Mouse (Mus musculus) neural tube, embryonic 13.5 days (tissue): ENCODE measurements around the gene Rpap3. TPM values are rescaled to one million over a fixed set of nuclear protein-coding genes. Genes with fewer than 3 reads are reported as not detected.

ENCODE experiments used
- ATAC-seq: fragments of 200-750 bp; cut with Nextera tagmentation; 2 replicates; pipeline ENCODE4 v1.8.0; 2017; ENCODE audit warnings: low read depth, mild to moderate bottlenecking, moderate TSS enrichment, moderate library complexity
- H3K27ac ChIP-seq: fragments of 300-500 bp; sonication (generic); replicated peaks from 2 replicates; pipeline ENCODE4 v1.5.1; 2015; ENCODE audit warnings: moderate library complexity, mild to moderate bottlenecking, inconsistent platforms
- H3K27me3 ChIP-seq: fragments of 300-500 bp; sonication (generic); 2 replicates; pipeline ENCODE4 v1.6.1; 2015; ENCODE audit warnings: mild to moderate bottlenecking, inconsistent platforms
- H3K36me3 ChIP-seq: fragments of 300-500 bp; sonication (generic); 2 replicates; pipeline ENCODE4 v1.6.1; 2015; ENCODE audit warnings: mild to moderate bottlenecking, inconsistent platforms
- H3K4me1 ChIP-seq: fragments of 300-500 bp; sonication (generic); replicated peaks from 2 replicates; pipeline ENCODE4 v1.6.1; 2015; ENCODE audit warnings: inconsistent platforms
- H3K4me2 ChIP-seq: fragments of 300-500 bp; sonication (generic); 2 replicates; pipeline ENCODE4 v1.6.1; 2015; ENCODE audit warnings: inconsistent platforms, mild to moderate bottlenecking, moderate library complexity
- H3K4me3 ChIP-seq: fragments of 300-500 bp; sonication (generic); 2 replicates; pipeline ENCODE4 v1.5.1; 2015; ENCODE audit warnings: mild to moderate bottlenecking, inconsistent platforms
- H3K9ac ChIP-seq: fragments of 300-500 bp; sonication (generic); 2 replicates; pipeline ENCODE4 v1.6.1; 2015; ENCODE audit warnings: moderate library complexity, mild to moderate bottlenecking, inconsistent platforms
- H3K9me3 ChIP-seq: fragments of 300-500 bp; sonication (generic); 2 replicates; pipeline ENCODE4 v1.6.1; 2016; ENCODE audit warnings: inconsistent platforms
- WGBS: fragments of 180-500 bp; shearing (Covaris S2); methylation state at CpG from one replicate; pipeline ENCODE4 v1.1.7; 2015; 5-methylcytosine and 5-hydroxymethylcytosine counted together
- polyA plus RNA-seq: library from polyadenylated mRNA; unstranded; fragments of >200 nt; fragmentation: Nextera tagmentation; extraction: Ambion mirVana; gene quantifications from 2 replicates; pipeline ENCODE4 v1.2.1, GENCODE M21; 2015

Rpap3 gene
- polyA plus RNA-seq, 1 experiment from 2014 or later, result 32.7 TPM

GRCm38 (mm10) chr15:97663750-97664406 is 41.7 kb downstream of the Rpap3 start:
- H3K27me3 ChIP-seq, result no peaks in the 10 kb centered on the region
- ATAC-seq, result peak; percentile 65
- H3K4me1 ChIP-seq, result no peaks in the 10 kb centered on the region
- WGBS, result 8% methylated on average over 19 of the region's 19 CpGs
- H3K27ac ChIP-seq, result peak overlapping the region; percentile 87
- peak overlapping the region; percentile 77 for H3K4me2 ChIP-seq
- no peaks in the 10 kb centered on the region for H3K9me3 ChIP-seq
- H3K9ac ChIP-seq, result peak overlapping the region; percentile 75
- peak overlapping the region; percentile 46 for H3K4me3 ChIP-seq
- H3K36me3 ChIP-seq, result no peaks in the 10 kb centered on the region

DNA sequence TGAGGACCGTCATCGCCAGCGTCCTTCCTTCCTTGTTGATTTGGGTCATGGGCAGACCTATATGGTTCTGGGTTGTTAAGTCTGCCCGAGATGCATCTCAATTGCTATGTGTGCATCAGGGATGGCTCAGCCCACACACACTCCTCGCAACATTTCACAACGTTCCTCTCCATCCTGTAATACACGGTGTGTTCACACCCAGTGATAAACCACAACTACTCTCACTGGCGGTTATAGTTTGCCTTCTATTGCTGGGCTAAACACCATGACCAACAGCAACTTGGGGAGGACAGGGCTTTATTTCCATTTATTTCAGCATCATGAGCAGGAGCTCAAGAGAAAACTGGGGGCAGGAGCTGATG is 46.9 kb downstream of the Rpap3 start:
- WGBS, result 73% methylated on average over 8 of the region's 8 CpGs
- no peak overlapping the region for H3K4me2 ChIP-seq
- H3K9me3 ChIP-seq, result no peaks in the 10 kb centered on the region
- H3K27ac ChIP-seq, result no peak overlapping the region
- ATAC-seq, result no peak
- H3K4me3 ChIP-seq, result no peak overlapping the region
- no peaks in the 10 kb centered on the region for H3K27me3 ChIP-seq
- H3K4me1 ChIP-seq, result peaks cover 9% of the 10 kb centered on the region
- no peaks in the 10 kb centered on the region for H3K36me3 ChIP-seq
- H3K9ac ChIP-seq, result no peak overlapping the region

DNA sequence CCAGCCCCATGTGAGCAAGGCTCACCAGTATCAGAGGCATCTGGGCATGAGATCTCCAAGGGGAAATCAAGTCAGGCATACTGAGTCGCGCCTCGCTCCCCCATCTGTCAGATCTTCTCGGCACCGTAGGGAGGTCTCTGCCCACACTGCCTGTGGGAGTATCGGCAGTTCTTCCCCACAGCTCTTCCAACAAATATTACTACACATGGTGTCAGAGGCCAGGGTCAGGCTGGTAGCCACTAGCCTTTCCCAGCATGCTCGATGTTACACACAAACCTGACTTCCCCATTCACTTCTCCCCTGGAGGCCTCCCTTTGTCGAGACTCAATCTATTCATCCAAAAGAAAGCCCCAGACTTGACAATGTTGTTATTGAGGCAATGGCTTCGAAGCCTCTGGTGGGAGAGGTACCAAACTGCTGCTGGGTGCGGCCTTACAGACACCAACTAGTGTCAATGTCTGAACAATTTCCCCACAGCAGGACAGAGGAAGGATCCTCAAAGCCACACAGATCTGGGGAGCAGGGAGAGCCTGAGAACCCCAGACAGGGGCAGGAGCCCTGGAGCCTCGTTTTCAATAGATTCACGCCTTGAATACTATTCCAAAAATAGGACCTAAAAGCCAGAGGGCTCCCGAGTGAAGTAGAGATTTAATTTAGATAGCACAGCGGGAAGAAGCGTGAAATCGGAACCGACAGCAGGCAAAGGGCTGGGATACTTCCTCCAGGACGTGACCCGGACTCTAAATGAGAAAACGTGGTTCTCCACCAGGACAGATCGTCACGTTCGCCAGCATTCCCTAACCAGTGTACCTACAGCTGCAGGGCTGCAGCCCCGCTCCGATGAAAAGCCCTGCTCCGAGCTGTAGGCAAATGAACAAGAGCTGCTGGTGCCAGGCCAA is 47.5 kb downstream of the Rpap3 start:
- peaks cover 9% of the 10 kb centered on the region for H3K4me1 ChIP-seq
- no peaks in the 10 kb centered on the region for H3K36me3 ChIP-seq
- no peaks in the 10 kb centered on the region for H3K27me3 ChIP-seq
- ATAC-seq, result no peak
- H3K4me3 ChIP-seq, result no peak overlapping the region
- H3K4me2 ChIP-seq, result no peak overlapping the region
- H3K9ac ChIP-seq, result 0 out of 2 replicates have a peak overlapping the region, but pooled peaks have one; percentile 1
- no peak overlapping the region for H3K27ac ChIP-seq
- no peaks in the 10 kb centered on the region for H3K9me3 ChIP-seq
- WGBS, result 49% methylated on average over 26 of the region's 26 CpGs

GRCm38 (mm10) chr15:97657420-97657819 is 48.2 kb downstream of the Rpap3 start:
- WGBS, result 94% methylated on average over 14 of the region's 14 CpGs
- H3K27ac ChIP-seq, result no peak overlapping the region
- no peak overlapping the region for H3K9ac ChIP-seq
- no peaks in the 10 kb centered on the region for H3K27me3 ChIP-seq
- no peak overlapping the region for H3K4me2 ChIP-seq
- ATAC-seq, result no peak
- H3K4me3 ChIP-seq, result no peak overlapping the region
- H3K9me3 ChIP-seq, result no peaks in the 10 kb centered on the region
- no peaks in the 10 kb centered on the region for H3K36me3 ChIP-seq
- peaks cover 9% of the 10 kb centered on the region for H3K4me1 ChIP-seq

GRCm38 (mm10) chr15:97649726-97650125 is 55.9 kb downstream of the Rpap3 start:
- 84% methylated on average over 4 of the region's 4 CpGs for WGBS
- Histone ChIP-seq H3K4me2 (no peak overlapping the region), H3K27me3 (no peaks in the 10 kb centered on the region), H3K4me3 (no peak overlapping the region), H3K27ac (no peak overlapping the region), H3K9me3 (peaks cover 3% of the 10 kb centered on the region; the same call in 1 of the 2 replicates), H3K36me3 (no peaks in the 10 kb centered on the region), H3K9ac (no peak overlapping the region), H3K4me1 (peaks cover 16% of the 10 kb centered on the region)
- ATAC-seq, result no peak

GRCm38 (mm10) chr15:97648176-97648575 is 57.4 kb downstream of the Rpap3 start:
- no peaks in the 10 kb centered on the region for H3K36me3 ChIP-seq
- H3K4me3 ChIP-seq, result no peak overlapping the region
- no peak for ATAC-seq
- no peak overlapping the region for H3K9ac ChIP-seq
- peaks cover 16% of the 10 kb centered on the region for H3K4me1 ChIP-seq
- 82% methylated on average over 18 of the region's 18 CpGs for WGBS
- H3K27me3 ChIP-seq, result no peaks in the 10 kb centered on the region
- no peak overlapping the region for H3K4me2 ChIP-seq
- H3K9me3 ChIP-seq, result peaks cover 5% of the 10 kb centered on the region; the same call in 1 of the 2 replicates
- no peak overlapping the region for H3K27ac ChIP-seq

DNA sequence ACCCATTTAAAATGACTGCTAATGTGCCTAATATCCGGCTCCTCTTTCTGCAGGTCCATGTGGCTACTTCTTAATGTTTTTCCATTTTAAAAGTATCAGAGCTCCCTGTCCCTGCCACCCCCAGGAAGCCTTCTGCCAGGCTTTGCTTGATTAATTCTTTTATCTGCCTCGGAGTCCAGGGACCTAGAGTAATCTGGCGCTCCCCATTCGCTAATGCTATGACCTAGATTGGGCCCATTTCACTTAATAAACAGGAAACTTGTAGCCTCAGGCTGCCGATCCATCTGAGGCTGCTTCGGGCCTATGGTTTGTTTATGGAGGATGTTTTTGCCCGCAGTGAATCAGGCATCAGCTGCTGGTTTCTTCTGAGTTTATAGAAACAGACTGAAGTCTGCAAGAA is 59.2 kb downstream of the Rpap3 start:
- H3K36me3 ChIP-seq, result no peaks in the 10 kb centered on the region
- peaks cover 5% of the 10 kb centered on the region; the same call in 1 of the 2 replicates for H3K9me3 ChIP-seq
- no peaks in the 10 kb centered on the region for H3K27me3 ChIP-seq
- H3K4me2 ChIP-seq, result no peak overlapping the region
- WGBS, result 44% methylated on average over 7 of the region's 7 CpGs
- ATAC-seq, result no peak
- H3K4me3 ChIP-seq, result no peak overlapping the region
- H3K4me1 ChIP-seq, result peaks cover 16% of the 10 kb centered on the region
- no peak overlapping the region for H3K9ac ChIP-seq
- H3K27ac ChIP-seq, result no peak overlapping the region; the same call in 1 of the 2 replicates

- no peak for ATAC-seq
- no peak overlapping the region for H3K9ac ChIP-seq
- H3K36me3 ChIP-seq, result no peaks in the 10 kb centered on the region
- H3K4me2 ChIP-seq, result no peak overlapping the region
- WGBS, result 94% methylated on average over 4 of the region's 4 CpGs
- H3K4me1 ChIP-seq, result peaks cover 16% of the 10 kb centered on the region
- H3K9me3 ChIP-seq, result peaks cover 5% of the 10 kb centered on the region; the same call in 1 of the 2 replicates
- H3K4me3 ChIP-seq, result no peak overlapping the region
- no peaks in the 10 kb centered on the region for H3K27me3 ChIP-seq
- H3K27ac ChIP-seq, result no peak overlapping the region
These were observed 61.6 kb downstream of the Rpap3 start for GRCm38 (mm10) chr15:97643986-97644385.

Other genes with a start within 250 kb of the Rpap3 start
- 0.25 and 0.29 TPM in 2 replicates for gene Endou, start 25.5 kb upstream of the Rpap3 start, polyA plus RNA-seq
- gene Rapgef3, start 62.1 kb upstream of the Rpap3 start, polyA plus RNA-seq, result 10.8 and 12.0 TPM in 2 replicates
- 54.5 and 66.0 TPM in 2 replicates for gene Slc48a1, start 72.7 kb upstream of the Rpap3 start, polyA plus RNA-seq
- 24.9 and 26.1 TPM in 2 replicates for gene Hdac7, start 138.7 kb upstream of the Rpap3 start, polyA plus RNA-seq
- 0.07 TPM in 1 of 2 replicates, not detected in the other for gene Vdr, start 204.8 kb upstream of the Rpap3 start, polyA plus RNA-seq